Mouse (Mus musculus) embryonic facial prominence, embryonic 11.5 days (tissue): ENCODE measurements around the gene Nlrp9c. TPM values are rescaled to one million over a fixed set of nuclear protein-coding genes. Genes with fewer than 3 reads are reported as not detected.
"Not testable (repeated sequence)": the region's sequence is repeated elsewhere in the genome, so short reads cannot be mapped to it uniquely, and the experiment has no call there.

Experiments used
- ATAC-seq: fragments of 200-750 bp; cut with Nextera tagmentation; replicated peaks from 2 replicates; pipeline ENCODE4 v1.8.0; 2017; ENCODE audit warnings: low read depth; ENCODE audit not compliant: insufficient number of reproducible peaks, low FRiP score, low TSS enrichment
- DNase-seq: peaks from one replicate; pipeline ENCODE4 v3.0.0-alpha.2; 2015; ENCODE audit warnings: low spot score
- H3K27ac ChIP-seq: fragments of 300-500 bp; sonication (generic); replicated peaks from 2 replicates; pipeline ENCODE4 v1.5.1; 2014; ENCODE audit warnings: mild to moderate bottlenecking, low read depth, low read length, control low read depth
- H3K27me3 ChIP-seq: fragments of 300-500 bp; sonication (generic); 2 replicates; pipeline ENCODE4 v1.6.1; 2014; ENCODE audit warnings: mild to moderate bottlenecking, low read length, moderate library complexity, mixed read lengths; ENCODE audit not compliant: control insufficient read depth, insufficient read depth
- H3K36me3 ChIP-seq: fragments of 300-500 bp; sonication (generic); replicated peaks from 2 replicates; pipeline ENCODE4 v1.6.1; 2014; ENCODE audit warnings: low read depth, mild to moderate bottlenecking, low read length, moderate library complexity, mixed read lengths; ENCODE audit not compliant: control insufficient read depth, insufficient read depth
- H3K4me1 ChIP-seq: fragments of 300-500 bp; sonication (generic); 2 replicates; pipeline ENCODE4 v1.6.1; 2014; ENCODE audit warnings: low read length, mixed read lengths; ENCODE audit not compliant: control insufficient read depth, insufficient read depth
- H3K4me2 ChIP-seq: fragments of 300-500 bp; sonication (generic); 2 replicates; pipeline ENCODE4 v1.6.1; 2014; ENCODE audit warnings: low read depth, mild to moderate bottlenecking, control low read depth, low read length, moderate library complexity
- H3K4me3 ChIP-seq: fragments of 300-500 bp; sonication (generic); 2 replicates; pipeline ENCODE4 v1.5.1; 2014; ENCODE audit warnings: low read depth, low read length, control low read depth
- H3K9ac ChIP-seq: fragments of 300-500 bp; sonication (generic); replicated peaks from 2 replicates; pipeline ENCODE4 v1.6.1; 2014; ENCODE audit warnings: mild to moderate bottlenecking, control low read depth, low read length
- H3K9me3 ChIP-seq: fragments of 300-500 bp; sonication (generic); replicated peaks from 2 replicates; pipeline ENCODE4 v1.6.1; 2016; ENCODE audit warnings: mild to moderate bottlenecking, low read length, inconsistent platforms, mixed read lengths; ENCODE audit not compliant: control insufficient read depth
- WGBS: fragments of 180-500 bp; shearing (Covaris S2); extraction: QIAGEN DNeasy Blood & Tissue Kit; methylation state at CpG from one replicate; pipeline ENCODE4 v1.1.7; 2014; 5-methylcytosine and 5-hydroxymethylcytosine counted together
- polyA plus RNA-seq: library from polyadenylated mRNA; unstranded; fragments of >200 nt; fragmentation: Nextera tagmentation; extraction: Ambion mirVana; gene quantifications from 2 replicates; pipeline ENCODE4 v1.2.1, GENCODE M21; 2014

The Nlrp9c gene
- polyA plus RNA-seq = not detected in 2 replicates

DNA sequence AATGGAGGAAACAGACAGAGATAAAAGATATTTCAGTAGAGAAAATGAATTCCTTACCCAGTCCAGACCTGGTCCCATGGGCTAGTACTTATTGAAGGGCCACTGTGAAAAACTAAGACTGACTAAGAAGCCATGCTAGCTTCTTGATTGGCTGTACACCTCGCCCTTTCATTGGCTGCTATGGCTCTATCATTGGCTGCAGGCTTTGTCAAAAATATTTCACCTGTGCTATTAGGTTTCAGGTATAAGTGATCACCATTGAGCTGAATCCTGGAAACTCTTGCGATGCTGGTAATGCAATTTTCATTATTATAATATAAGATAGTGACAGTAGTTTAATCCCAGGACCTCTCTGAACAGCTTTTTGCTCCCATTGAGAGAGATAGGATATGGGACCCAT is at the start of gene Nlrp9c:
Gene Nlrp9c (minus strand): TSS at position 101 of the 400 bp plus-strand sequence.
- H3K36me3 ChIP-seq, H3K4me3 ChIP-seq, H3K4me1 ChIP-seq, DNase-seq, H3K27me3 ChIP-seq, H3K27ac ChIP-seq, H3K9ac ChIP-seq, H3K4me2 ChIP-seq, ATAC-seq, H3K9me3 ChIP-seq: not testable (repeated sequence)
- WGBS = 65% methylated on average over 2 of the region's 2 CpGs

DNA sequence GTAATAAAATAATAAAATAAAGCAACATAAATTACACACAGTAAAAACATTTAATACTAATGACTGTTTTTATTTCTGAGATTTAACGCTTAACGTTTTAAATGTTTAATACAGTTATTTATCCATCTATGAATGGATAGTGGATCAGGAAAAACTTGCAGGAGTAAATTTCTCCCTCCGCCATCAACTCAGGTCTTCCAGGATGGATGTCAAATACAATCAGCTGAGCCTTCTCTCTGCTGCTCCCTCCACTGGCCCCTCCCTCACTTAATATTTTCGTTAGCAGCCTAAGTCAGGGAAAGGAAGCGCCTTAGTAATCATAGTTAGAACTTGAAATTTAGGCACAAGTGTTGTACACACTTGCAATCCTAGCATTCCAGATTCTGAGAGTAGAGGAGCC is 31.3 kb upstream of the Nlrp9c start, which contains the start of gene Nlrp4a:
Gene Nlrp4a (plus strand): TSS at position 301 of the 400 bp plus-strand sequence.
- no peaks in the 10 kb centered on the region for H3K9me3 ChIP-seq
- DNase-seq (no peak), ATAC-seq (no peak)
- no peak within 1 kb of the TSS for H3K4me2 ChIP-seq
- no peak within 1 kb of the TSS for H3K27ac ChIP-seq
- 85% methylated on average over 5 of the region's 5 CpGs for WGBS
- H3K9ac ChIP-seq = no peak within 1 kb of the TSS
- no peaks in the 10 kb centered on the region for H3K36me3 ChIP-seq
- no peak within 1 kb of the TSS for H3K4me3 ChIP-seq
- H3K27me3 ChIP-seq = no peaks in the 10 kb centered on the region
- H3K4me1 ChIP-seq = no peaks in the 10 kb centered on the region

GRCm38 (mm10) chr7:26391811-26392210 is 11.7 kb downstream of the Nlrp9c start:
- not testable (repeated sequence) for H3K27ac ChIP-seq, H3K4me2 ChIP-seq, H3K27me3 ChIP-seq, H3K4me1 ChIP-seq, DNase-seq, ATAC-seq, H3K4me3 ChIP-seq, H3K9me3 ChIP-seq, H3K36me3 ChIP-seq, H3K9ac ChIP-seq
- 82% methylated on average over 6 of the region's 6 CpGs for WGBS

DNA sequence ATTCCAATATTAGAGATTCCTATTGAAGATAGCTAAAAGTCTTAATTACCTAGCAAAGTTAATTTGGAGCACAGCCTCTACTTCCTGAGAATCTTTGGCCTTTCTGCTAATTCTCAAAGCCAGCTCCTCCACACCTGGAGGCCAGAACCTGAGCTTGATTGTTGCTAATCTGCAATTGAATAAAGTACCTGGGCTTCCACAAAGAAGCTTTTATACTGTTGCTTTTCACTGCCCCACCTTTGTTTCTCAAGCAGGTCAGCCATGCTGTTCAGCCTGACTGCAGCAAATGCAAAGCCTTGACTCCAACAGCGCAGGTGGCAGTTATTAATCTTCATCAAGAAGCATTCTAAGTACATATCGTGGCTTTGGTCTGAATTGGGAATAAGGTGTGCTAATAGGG is 12.4 kb downstream of the Nlrp9c start:
- H3K36me3 ChIP-seq, H3K4me3 ChIP-seq, H3K9me3 ChIP-seq, H3K27ac ChIP-seq, DNase-seq, H3K27me3 ChIP-seq, ATAC-seq, H3K4me2 ChIP-seq, H3K9ac ChIP-seq, H3K4me1 ChIP-seq: not testable (repeated sequence)
- WGBS = 77% methylated on average over 2 of the region's 2 CpGs

- not testable (repeated sequence) for H3K27ac ChIP-seq, H3K9ac ChIP-seq, H3K4me3 ChIP-seq, H3K9me3 ChIP-seq, ATAC-seq, H3K27me3 ChIP-seq, H3K36me3 ChIP-seq, H3K4me1 ChIP-seq, H3K4me2 ChIP-seq, DNase-seq
- WGBS = 87% methylated on average over 5 of the region's 5 CpGs
Observed at GRCm38 (mm10) chr7:26386691-26387090, 16.8 kb downstream of the Nlrp9c start.

GRCm38 (mm10) chr7:26380807-26381206 is 22.7 kb downstream of the Nlrp9c start:
- Histone ChIP-seq H3K36me3 (no peaks in the 10 kb centered on the region), H3K4me3 (no peak overlapping the region), H3K9ac (no peak overlapping the region), H3K4me2 (no peak overlapping the region), H3K27ac (no peak overlapping the region), H3K9me3 (no peaks in the 10 kb centered on the region), H3K4me1 (no peaks in the 10 kb centered on the region), H3K27me3 (no peaks in the 10 kb centered on the region)
- DNase-seq = no peak
- 95% methylated on average over 1 of the region's 1 CpGs for WGBS
- no peak for ATAC-seq

- H3K9me3 ChIP-seq, H3K4me2 ChIP-seq, ATAC-seq, H3K36me3 ChIP-seq, H3K27ac ChIP-seq, H3K9ac ChIP-seq, H3K4me3 ChIP-seq, H3K4me1 ChIP-seq, DNase-seq, H3K27me3 ChIP-seq: not testable (repeated sequence)
- whole genome bisulfite sequencing = 88% methylated on average over 5 of the region's 5 CpGs
Observed at GRCm38 (mm10) chr7:26373221-26373620, 30.3 kb downstream of the Nlrp9c start.

GRCm38 (mm10) chr7:26356719-26357118 is 46.8 kb downstream of the Nlrp9c start:
- not testable (repeated sequence) for H3K27me3 ChIP-seq, H3K4me3 ChIP-seq, H3K4me1 ChIP-seq, DNase-seq, H3K4me2 ChIP-seq, H3K36me3 ChIP-seq, H3K27ac ChIP-seq, H3K9ac ChIP-seq, ATAC-seq, H3K9me3 ChIP-seq
- 94% methylated on average over 5 of the region's 6 CpGs for WGBS
